Mouse (Mus musculus) stomach, postnatal 0 days (tissue): Measurements from ENCODE around the gene Cdh9.

Experiments
- CTCF ChIP-seq: IDR thresholded peaks from 2 replicates; pipeline ENCODE4 v1.5.1; 2016; ENCODE audit warnings: antibody characterized with exemption, low read depth, mild to moderate bottlenecking, moderate library complexity
- EP300 ChIP-seq: optimal IDR thresholded peaks from 2 replicates; pipeline ENCODE3; 2016; ENCODE audit warnings: antibody characterized with exemption

- TF ChIP-seq CTCF (no peak), EP300 (no peak)
Observed at GRCm38 (mm10) chr15:16801302-16801701, 72.7 kb downstream of the Cdh9 start.
